In the genomic region with DNA sequence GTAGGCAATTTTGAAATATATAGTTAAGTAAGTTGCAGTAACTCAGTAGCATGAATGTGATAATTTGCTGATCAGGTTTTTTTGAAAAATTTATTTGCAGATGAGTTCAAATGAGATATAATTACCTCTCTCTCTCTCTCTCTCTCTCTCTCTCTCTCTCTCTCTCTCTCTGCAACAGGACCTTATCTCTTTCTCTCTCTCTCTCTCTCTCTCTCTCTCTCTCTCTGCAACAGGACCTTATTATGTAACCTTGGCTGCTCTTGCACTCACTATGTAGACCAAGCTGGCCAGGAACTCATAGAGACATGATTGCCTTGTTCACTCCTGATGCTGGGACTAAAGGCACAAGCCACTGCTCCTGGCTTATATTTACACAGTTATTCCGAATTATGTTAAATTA, we compare ENCODE assay signal across 24 mouse cellular contexts. TPM values are rescaled to one million over a fixed set of nuclear protein-coding genes. Genes with fewer than 3 reads are reported as not detected.
A peak's percentile ranks its signal among the peaks of the same experiment; 100 is the strongest.
DNase-seq lines count a peak whose midpoint lies in the region; ATAC-seq and TF ChIP-seq lines count a peak whose summit lies in the region.
"Had no signal": no experiment of that assay in that cellular context is flagged by ENCODE, and none has a peak within 500 bp of the region (broad histone marks: within the 10 kb centered on the region; RNA-seq: fewer than 3 reads in every experiment).

No protein-coding gene starts in this region.

- no peak for ATAC-seq in midbrain, embryonic 11.5 days (ENCODE audit: low FRiP score)
- no peak for ATAC-seq in midbrain, embryonic 15.5 days (replicated peaks)
- ATAC-seq: activated CD4-positive, CD25-positive, alpha-beta regulatory T cell, adult 4 months; CD4-positive, CD25-positive, alpha-beta regulatory T cell, adult 4 months had no signal

- H3K36me3 ChIP-seq in liver, adult 2 months (ENCODE audit: control insufficient read depth, insufficient read depth, low read length): peaks cover 5% of the 10 kb centered on the region; the same call in 1 of the 2 replicates
- H3K36me3 ChIP-seq in midbrain, embryonic 11.5 days (ENCODE audit: control insufficient read depth, insufficient read depth, low read length): no peaks in the 10 kb centered on the region
- H3K36me3 ChIP-seq in midbrain, embryonic 15.5 days (replicated peaks): no peaks in the 10 kb centered on the region
- H3K36me3 ChIP-seq: G1E had no signal

- H3K4me1 ChIP-seq in liver, adult 2 months (ENCODE audit: control insufficient read depth, insufficient read depth, low read length): peaks cover 10% of the 10 kb centered on the region
- H3K4me1 ChIP-seq in midbrain, embryonic 11.5 days (ENCODE audit: control insufficient read depth, insufficient read depth, low read length): peaks cover 3% of the 10 kb centered on the region; the same call in 1 of the 2 replicates
- H3K4me1 ChIP-seq in midbrain, embryonic 15.5 days: peaks cover 12% of the 10 kb centered on the region

- H3K4me3 ChIP-seq in gastrocnemius, adult 2 months: peak overlapping the region; percentile 72
- peak overlapping the region; percentile 16; the same call in 1 of the 2 replicates for H3K4me3 ChIP-seq in liver, adult 2 months (ENCODE audit: insufficient read depth, low read depth, low read length)
- H3K4me3 ChIP-seq in midbrain, embryonic 11.5 days (ENCODE audit: low read depth, low read length): no peak overlapping the region
- H3K4me3 ChIP-seq in midbrain, embryonic 15.5 days: no peak overlapping the region

- DNase-seq in gastrocnemius, adult 2 months: no peak
- DNase-seq in gastrocnemius, postnatal 4 days (ENCODE audit: low spot score in 2 of 2): no peak
- peak; percentile 89 for DNase-seq in liver, adult 2 months (ENCODE audit: extremely low read depth, low read depth, low spot score)
- no peak for DNase-seq in liver
- peak; percentile 62 for DNase-seq in midbrain, embryonic 11.5 days (ENCODE audit: low spot score, missing footprints)
- DNase-seq: adrenal gland, adult 2 months; adrenal gland, adult 8-10 months; adrenal gland, postnatal 10 days; adrenal gland, postnatal 14 days; adrenal gland, postnatal 25 days; adrenal gland, postnatal 36 days; B cell, adult 2 months; cerebellum, adult 11 months; cerebellum, adult 11-12 months; cerebellum, adult 18-20 months had no signal

- WGBS in liver, adult 2 months: 18% methylated on average over 1 of the region's 1 CpGs
- 85% methylated on average over 1 of the region's 1 CpGs for WGBS in midbrain, embryonic 11.5 days
- WGBS in midbrain, embryonic 15.5 days: 88% methylated on average over 1 of the region's 1 CpGs

- H3K27me3 ChIP-seq in liver, adult 2 months (ENCODE audit: control insufficient read depth, insufficient read depth, low read length): no peaks in the 10 kb centered on the region
- no peaks in the 10 kb centered on the region for H3K27me3 ChIP-seq in midbrain, embryonic 11.5 days (ENCODE audit: control insufficient read depth, insufficient read depth, low read length)
- no peaks in the 10 kb centered on the region for H3K27me3 ChIP-seq in midbrain, embryonic 15.5 days (replicated peaks)
- H3K27me3 ChIP-seq: CH12.LX had no signal

- no peak overlapping the region for H3K9ac ChIP-seq in liver, adult 2 months (ENCODE audit: low read depth, low read length)
- H3K9ac ChIP-seq in midbrain, embryonic 11.5 days (ENCODE audit: low read length): no peak overlapping the region
- H3K9ac ChIP-seq in midbrain, embryonic 15.5 days: no peak overlapping the region

- H3K27ac ChIP-seq in gastrocnemius, adult 2 months: peak overlapping the region; percentile 82
- no peak overlapping the region for H3K27ac ChIP-seq in liver, adult 2 months (replicated peaks; ENCODE audit: insufficient read depth, low read depth, low read length)
- no peak overlapping the region for H3K27ac ChIP-seq in midbrain, embryonic 11.5 days (ENCODE audit: low read depth, low read length)
- H3K27ac ChIP-seq in midbrain, embryonic 15.5 days: no peak overlapping the region

- H3K79me2 ChIP-seq in liver, adult 2 months (ENCODE audit: control insufficient read depth, insufficient read depth, low read length): no peaks in the 10 kb centered on the region

- no peak for TF ChIP-seq POLR2A in liver, adult 2 months (IDR thresholded peaks at IDR 0.05; ENCODE audit: extremely low read depth, insufficient read depth, low read length)

- intact Hi-C loops in gastrocnemius, adult 2 months (cut with DNase I): loop anchor here (5.0 kb wide), 1 partner anchor 64 kb away; no protein-coding TSS in a partner anchor

- H3K4me2 ChIP-seq in midbrain, embryonic 11.5 days: no peak overlapping the region
- H3K4me2 ChIP-seq in midbrain, embryonic 15.5 days: no peak overlapping the region

- TF ChIP-seq CTCF in gastrocnemius, adult 2 months (IDR thresholded peaks at IDR 0.05): no peak
- TF ChIP-seq CTCF in liver, adult 2 months (IDR thresholded peaks at IDR 0.05; ENCODE audit: low read depth, low read length): no peak

- H3K9me3 ChIP-seq in midbrain, embryonic 11.5 days (ENCODE audit: control insufficient read depth, low read length): no peaks in the 10 kb centered on the region
- H3K9me3 ChIP-seq in midbrain, embryonic 15.5 days: no peaks in the 10 kb centered on the region
- H3K9me3 ChIP-seq: G1E had no signal

RNA-seq across cellular contexts. Expression of a gene that starts 2.1 kb away (rescaled TPM):
- total RNA-seq in gastrocnemius, adult 2 months (2021): 1,000 to 10,000 TPM; 1,122 to 2,421 TPM
- total RNA-seq in gastrocnemius, postnatal 4 days (2021): 1,000 to 10,000 TPM; 1,435 to 1,848 TPM
- total RNA-seq in liver, adult 2 months (2014; rRNA removed): 1,504 and 1,617 TPM in 2 replicates
- polyA plus RNA-seq in liver, adult 2 months (2012; rRNA removed): 1,802 and 2,250 TPM in 2 replicates
- 3.5 and 3.9 TPM in 2 replicates for polyA plus RNA-seq in midbrain, embryonic 11.5 days (2014; fragmentation: Nextera tagmentation; extraction: Ambion mirVana)
- 1.1 and 1.2 TPM in 2 replicates for polyA plus RNA-seq in midbrain, embryonic 15.5 days (2015; fragmentation: Nextera tagmentation; extraction: Ambion mirVana)
- polyA plus RNA-seq: CD4-positive, CD25-positive, alpha-beta regulatory T cell, adult 4 months had no signal

RNA-seq across cellular contexts. Expression of a gene that starts 24.9 kb away (rescaled TPM):
- total RNA-seq in gastrocnemius, adult 2 months (2021): 10 to 100 TPM; 12.8 to 20.3 TPM
- 1 to 10 TPM; 4.6 to 6.4 TPM for total RNA-seq in gastrocnemius, postnatal 4 days (2021)
- total RNA-seq in liver, adult 2 months (2014; rRNA removed): 10.7 and 13.5 TPM in 2 replicates
- 32.8 and 37.5 TPM in 2 replicates for polyA plus RNA-seq in liver, adult 2 months (2012; rRNA removed)
- polyA plus RNA-seq in midbrain, embryonic 11.5 days (2014; fragmentation: Nextera tagmentation; extraction: Ambion mirVana): 108 and 118 TPM in 2 replicates
- polyA plus RNA-seq in midbrain, embryonic 15.5 days (2015; fragmentation: Nextera tagmentation; extraction: Ambion mirVana): 18.9 and 24.3 TPM in 2 replicates

RNA-seq across cellular contexts. Expression of a gene that starts 53.0 kb away (rescaled TPM):
- under 1 TPM; 0.20 to 0.45 TPM for total RNA-seq in gastrocnemius, adult 2 months (2021)
- total RNA-seq in gastrocnemius, postnatal 4 days (2021): under 1 TPM; 0.29 to 0.31 TPM
- 8.3 and 11.2 TPM in 2 replicates for total RNA-seq in liver, adult 2 months (2014; rRNA removed)
- 8.1 and 9.3 TPM in 2 replicates for polyA plus RNA-seq in liver, adult 2 months (2012; rRNA removed)
- polyA plus RNA-seq in midbrain, embryonic 11.5 days (2014; fragmentation: Nextera tagmentation; extraction: Ambion mirVana): 0.14 TPM in 1 of 2 replicates, not detected in the other
- polyA plus RNA-seq in midbrain, embryonic 15.5 days (2015; fragmentation: Nextera tagmentation; extraction: Ambion mirVana): 0.19 and 0.40 TPM in 2 replicates
- total RNA-seq: adrenal gland, adult 18-20 months; adrenal gland, postnatal 25 days; ES-E14 had no signal
- polyA plus RNA-seq: brain, embryonic 14.5 days; CD4-positive, CD25-positive, alpha-beta regulatory T cell, adult 4 months; Patski had no signal

Comparison
In these comparisons a context has a peak if more than half of its experiments do, and no peak if none do; other contexts are left out.
1. DNase-seq: peak in liver, adult 2 months (single experiment) and midbrain, embryonic 11.5 days (single experiment); none in gastrocnemius, adult 2 months (single experiment), gastrocnemius, postnatal 4 days (0 of 2) and liver (single experiment).
2. H3K4me3 ChIP-seq: peak in gastrocnemius, adult 2 months (single experiment) and liver, adult 2 months (single experiment); none in midbrain, embryonic 11.5 days (single experiment) and midbrain, embryonic 15.5 days (single experiment).